Mouse (Mus musculus) monocyte, adult 2 months (primary cell): ENCODE measurements around the gene Cdip1.

Experiments
- DNase-seq, 2 experiments: peaks; one replicate each; pipeline ENCODE4 v3.0.0; 2022; ENCODE audit warnings: low spot score in 2 of 2, low read depth in 1 of 2

The Cdip1 gene

GRCm38 (mm10) chr16:4718753-4719518 is 71.2 kb downstream of the Cdip1 start, which contains the start of gene Nmral1:
Gene Nmral1 (minus strand): TSS chr16:4719356.
- peak in 1 of 2 experiments; percentile 37 for DNase-seq

- DNase-seq: no peak
Observed at GRCm38 (mm10) chr16:4717866-4718265, 72.2 kb downstream of the Cdip1 start.

- no peak for DNase-seq
Observed at GRCm38 (mm10) chr16:4713861-4714710, 76.0 kb downstream of the Cdip1 start.

GRCm38 (mm10) chr16:4711173-4711572 is 78.9 kb downstream of the Cdip1 start:
- no peak for DNase-seq

- DNase-seq: no peak
Observed at GRCm38 (mm10) chr16:4705541-4705940, 84.6 kb downstream of the Cdip1 start.

GRCm38 (mm10) chr16:4702646-4703045 is 87.4 kb downstream of the Cdip1 start:
- no peak for DNase-seq

GRCm38 (mm10) chr16:4701211-4701610 is 88.9 kb downstream of the Cdip1 start:
- DNase-seq: no peak
